Mouse (Mus musculus): Measurements from ENCODE around the gene Polrmt. TPM values are rescaled to one million over a fixed set of nuclear protein-coding genes. Genes with fewer than 3 reads are reported as not detected.

Polrmt gene
- polyA plus RNA-seq, 2 experiments: 10.1 to 17.4 TPM

GRCm38 (mm10) chr10:79693580-79694378 is 52.6 kb downstream of the Polrmt start:
- 65% methylated on average over 12 of the region's 12 CpGs for WGBS (ENCODE audit: insufficient replicate concordance)

GRCm38 (mm10) chr10:79691986-79692548 is 54.3 kb downstream of the Polrmt start:
- TF ChIP-seq EP300 (IDR thresholded peaks at IDR 0.05; ENCODE audit: low read depth): no peak
- TF ChIP-seq CTCF (IDR thresholded peaks at IDR 0.05; ENCODE audit: low read depth): peak; percentile 52
- H3K4me1 ChIP-seq (replicated peaks; ENCODE audit: control insufficient read depth in 2 of 2, insufficient read depth in 2 of 2, low read length in 1 of 2): peaks cover 0 to 9% of the 10 kb centered on the region in 2 experiments; a peak in 2 of 4 replicates
- WGBS (ENCODE audit: insufficient replicate concordance): 88% methylated on average over 2 of the region's 2 CpGs
- ATAC-seq (ENCODE audit: insufficient read depth) (no peak), DNase-seq (ENCODE audit: low read depth in 3 of 3, low spot score in 3 of 3) (no peak)
- no peak overlapping the region for H3K4me3 ChIP-seq (ENCODE audit: insufficient read depth in 1 of 2, low read depth in 2 of 2, low read length in 2 of 2)
- no peak overlapping the region for H3K4me2 ChIP-seq (ENCODE audit: low read depth)
- H3K27me3 ChIP-seq (ENCODE audit: control insufficient read depth, insufficient read depth, low read length): no peaks in the 10 kb centered on the region
- peaks cover 19% of the 10 kb centered on the region for H3K36me3 ChIP-seq (replicated peaks; ENCODE audit: control insufficient read depth, insufficient read depth, low read depth)
- no peaks in the 10 kb centered on the region; the same call in 1 of the 2 replicates for H3K9me3 ChIP-seq (ENCODE audit: control insufficient read depth, low read length)
- H3K9ac ChIP-seq (replicated peaks): no peak overlapping the region
- no peak overlapping the region for H3K27ac ChIP-seq

More at GRCm38 (mm10) chr10:79693580-79694378, 52.6 kb downstream of the Polrmt start:
- no peak for ATAC-seq (ENCODE audit: insufficient read depth)
- DNase-seq (ENCODE audit: low read depth in 3 of 3, low spot score in 3 of 3): no peak
- Histone ChIP-seq H3K27ac (no peak overlapping the region), H3K4me3 (ENCODE audit: insufficient read depth in 1 of 2, low read depth in 2 of 2, low read length in 2 of 2) (no peak overlapping the region), H3K9me3 (ENCODE audit: control insufficient read depth, low read length) (no peaks in the 10 kb centered on the region; the same call in 1 of the 2 replicates), H3K36me3 (replicated peaks; ENCODE audit: control insufficient read depth, insufficient read depth, low read depth) (peaks cover 2% of the 10 kb centered on the region), H3K27me3 (ENCODE audit: control insufficient read depth, insufficient read depth, low read length) (no peaks in the 10 kb centered on the region), H3K4me2 (ENCODE audit: low read depth) (no peak overlapping the region), H3K4me1 (replicated peaks; ENCODE audit: control insufficient read depth in 2 of 2, insufficient read depth in 2 of 2, low read length in 1 of 2) (peaks cover 0 to 9% of the 10 kb centered on the region in 2 experiments; a peak in 2 of 4 replicates), H3K9ac (replicated peaks) (no peak overlapping the region)
- TF ChIP-seq CTCF (IDR thresholded peaks at IDR 0.05; ENCODE audit: low read depth) (no peak), EP300 (IDR thresholded peaks at IDR 0.05; ENCODE audit: low read depth) (no peak)

- ATAC-seq (ENCODE audit: insufficient read depth): no peak
- DNase-seq (ENCODE audit: low read depth in 3 of 3, low spot score in 3 of 3): no peak
- WGBS (ENCODE audit: insufficient replicate concordance): 86% methylated on average over 3 of the region's 3 CpGs
- TF ChIP-seq EP300 (IDR thresholded peaks at IDR 0.05; ENCODE audit: low read depth) (no peak), CTCF (IDR thresholded peaks at IDR 0.05; ENCODE audit: low read depth) (no peak)
- Histone ChIP-seq H3K4me3 (ENCODE audit: insufficient read depth in 1 of 2, low read depth in 2 of 2, low read length in 2 of 2) (no peak overlapping the region), H3K27me3 (ENCODE audit: control insufficient read depth, insufficient read depth, low read length) (no peaks in the 10 kb centered on the region), H3K9me3 (ENCODE audit: control insufficient read depth, low read length) (no peaks in the 10 kb centered on the region; the same call in 1 of the 2 replicates), H3K9ac (replicated peaks) (no peak overlapping the region), H3K27ac (no peak overlapping the region), H3K36me3 (replicated peaks; ENCODE audit: control insufficient read depth, insufficient read depth, low read depth) (peaks cover 44% of the 10 kb centered on the region), H3K4me2 (ENCODE audit: low read depth) (no peak overlapping the region), H3K4me1 (replicated peaks; ENCODE audit: control insufficient read depth in 2 of 2, insufficient read depth in 2 of 2, low read length in 1 of 2) (peaks cover 4 to 5% of the 10 kb centered on the region in 2 experiments)
Observed at GRCm38 (mm10) chr10:79689178-79689577, 57.2 kb downstream of the Polrmt start.

- WGBS (ENCODE audit: insufficient replicate concordance): 69% methylated on average over 4 of the region's 4 CpGs
- H3K36me3 ChIP-seq (replicated peaks; ENCODE audit: control insufficient read depth, insufficient read depth, low read depth): peaks cover 44% of the 10 kb centered on the region
- H3K27ac ChIP-seq: no peak within 1 kb of the TSS
Observed at GRCm38 (mm10) chr10:79688720-79689119, 57.7 kb downstream of the Polrmt start, which contains the start of gene Gzmm. Gene Gzmm, plus strand, starts transcription at chr10:79689020.

GRCm38 (mm10) chr10:79687513-79687912 is 58.9 kb downstream of the Polrmt start:
- peaks cover 16 to 17% of the 10 kb centered on the region in 2 experiments for H3K4me1 ChIP-seq (replicated peaks; ENCODE audit: control insufficient read depth in 2 of 2, insufficient read depth in 2 of 2, low read length in 1 of 2)
- no peak overlapping the region for H3K4me2 ChIP-seq (ENCODE audit: low read depth)
- WGBS (ENCODE audit: insufficient replicate concordance): 86% methylated on average over 6 of the region's 6 CpGs
- no peak overlapping the region for H3K27ac ChIP-seq
- H3K36me3 ChIP-seq (replicated peaks; ENCODE audit: control insufficient read depth, insufficient read depth, low read depth): peaks cover 44% of the 10 kb centered on the region
- no peak overlapping the region for H3K9ac ChIP-seq (replicated peaks)
- H3K27me3 ChIP-seq (ENCODE audit: control insufficient read depth, insufficient read depth, low read length): no peaks in the 10 kb centered on the region
- no peak for DNase-seq (ENCODE audit: low read depth in 3 of 3, low spot score in 3 of 3)
- H3K4me3 ChIP-seq (ENCODE audit: insufficient read depth in 1 of 2, low read depth in 2 of 2, low read length in 2 of 2): no peak overlapping the region
- ATAC-seq (ENCODE audit: insufficient read depth): no peak
- no peaks in the 10 kb centered on the region; the same call in 1 of the 2 replicates for H3K9me3 ChIP-seq (ENCODE audit: control insufficient read depth, low read length)
- TF ChIP-seq CTCF (IDR thresholded peaks at IDR 0.05; ENCODE audit: low read depth) (no peak), EP300 (IDR thresholded peaks at IDR 0.05; ENCODE audit: low read depth) (no peak)

More at GRCm38 (mm10) chr10:79688720-79689119, 57.7 kb downstream of the Polrmt start, which contains the start of gene Gzmm:
- no peak for ATAC-seq (ENCODE audit: insufficient read depth)
- no peaks in the 10 kb centered on the region for H3K27me3 ChIP-seq (ENCODE audit: control insufficient read depth, insufficient read depth, low read length)
- no peak within 1 kb of the TSS for H3K4me3 ChIP-seq (ENCODE audit: insufficient read depth in 1 of 2, low read depth in 2 of 2, low read length in 2 of 2)
- H3K9ac ChIP-seq (replicated peaks): no peak within 1 kb of the TSS
- H3K4me1 ChIP-seq (replicated peaks; ENCODE audit: control insufficient read depth in 2 of 2, insufficient read depth in 2 of 2, low read length in 1 of 2): peaks cover 8 to 9% of the 10 kb centered on the region in 2 experiments
- H3K4me2 ChIP-seq (ENCODE audit: low read depth): no peak within 1 kb of the TSS
- H3K9me3 ChIP-seq (ENCODE audit: control insufficient read depth, low read length): no peaks in the 10 kb centered on the region; the same call in 1 of the 2 replicates
- TF ChIP-seq EP300 (IDR thresholded peaks at IDR 0.05; ENCODE audit: low read depth) (no peak), CTCF (IDR thresholded peaks at IDR 0.05; ENCODE audit: low read depth) (no peak)
- DNase-seq (ENCODE audit: low read depth in 3 of 3, low spot score in 3 of 3): no peak
